ENCODE assay signal across 18 mouse cellular contexts in genomic region chr6:97226083-97226491, GRCm38 (mm10). TPM values are rescaled to one million over a fixed set of nuclear protein-coding genes. Genes with fewer than 3 reads are reported as not detected.
DNase-seq lines count a peak whose midpoint lies in the region; ATAC-seq and TF ChIP-seq lines count a peak whose summit lies in the region.
"Had no signal": no experiment of that assay in that cellular context is flagged by ENCODE, and none has a peak within 500 bp of the region (broad histone marks: within the 10 kb centered on the region; RNA-seq: fewer than 3 reads in every experiment).

No protein-coding gene starts in this region.

- peak; percentile 25; the same call in 1 of the 2 replicates for ATAC-seq in liver, embryonic 12.5 days
- ATAC-seq in liver, postnatal 0 days = no peak
- ATAC-seq in heart, embryonic 16.5 days (replicated peaks; ENCODE audit: extremely low read depth, insufficient read depth, low FRiP score) = peak; percentile 45; the same call in 1 of the 2 replicates
- no peak for ATAC-seq in midbrain, embryonic 15.5 days (replicated peaks)
- no peak for ATAC-seq in stomach, postnatal 0 days (ENCODE audit: low FRiP score, low TSS enrichment)
- no peak for ATAC-seq in erythroblast, adult 5-6 weeks (replicated peaks; ENCODE audit: low FRiP score, poor library complexity, severe bottlenecking)
- ATAC-seq: Patski had no signal

- TF ChIP-seq POLR2A in heart, adult 2 months (IDR thresholded peaks at IDR 0.05; ENCODE audit: insufficient read depth, low read depth, low read length) = no peak

- H3K4me3 ChIP-seq in heart, adult 2 months = no peak overlapping the region
- H3K4me3 ChIP-seq in liver, embryonic 12.5 days = no peak overlapping the region
- no peak overlapping the region for H3K4me3 ChIP-seq in liver, postnatal 0 days (ENCODE audit: low read depth, low read length)
- H3K4me3 ChIP-seq in heart, embryonic 16.5 days (ENCODE audit: low read length) = no peak overlapping the region
- H3K4me3 ChIP-seq in midbrain, embryonic 15.5 days = no peak overlapping the region
- no peak overlapping the region for H3K4me3 ChIP-seq in stomach, postnatal 0 days (ENCODE audit: low read depth, low read length)
- H3K4me3 ChIP-seq: neural tube, embryonic 12.5 days had no signal

- DNase-seq in heart, adult 2 months = no peak
- DNase-seq in heart, adult 9 months (ENCODE audit: low spot score in 2 of 2) = no peak
- no peak for DNase-seq in liver, postnatal 0 days
- no peak for DNase-seq in stomach, postnatal 0 days (ENCODE audit: low spot score)
- DNase-seq: adrenal gland, adult 8-10 months; kidney, postnatal 10 days; lung, postnatal 36 days; thymus, postnatal 4 days had no signal

- WGBS in heart, adult 2 months = 56% methylated on average over 1 of the region's 1 CpGs
- 43% methylated on average over 1 of the region's 1 CpGs for WGBS in liver, embryonic 12.5 days (ENCODE audit: insufficient replicate concordance)
- 83% methylated on average over 1 of the region's 1 CpGs for WGBS in liver, postnatal 0 days (ENCODE audit: insufficient replicate concordance)
- 26% methylated on average over 1 of the region's 1 CpGs for WGBS in heart, embryonic 16.5 days
- 12% methylated on average over 1 of the region's 1 CpGs for WGBS in midbrain, embryonic 15.5 days
- 71% methylated on average over 1 of the region's 1 CpGs for WGBS in stomach, postnatal 0 days

- H3K36me3 ChIP-seq in heart, adult 2 months (ENCODE audit: control insufficient read depth, insufficient read depth, low read length) = peaks cover 14% of the 10 kb centered on the region
- peaks cover 50% of the 10 kb centered on the region for H3K36me3 ChIP-seq in liver, embryonic 12.5 days
- H3K36me3 ChIP-seq in liver, postnatal 0 days (replicated peaks; ENCODE audit: insufficient read depth, low read length) = peaks cover 20% of the 10 kb centered on the region
- H3K36me3 ChIP-seq in heart, embryonic 16.5 days (ENCODE audit: control insufficient read depth, insufficient read depth) = peaks cover 18% of the 10 kb centered on the region
- 0 out of 2 replicates have a peak, but pooled peaks cover 4% of the 10 kb centered on the region for H3K36me3 ChIP-seq in midbrain, embryonic 15.5 days (replicated peaks)
- peaks cover 2% of the 10 kb centered on the region; the same call in 1 of the 2 replicates for H3K36me3 ChIP-seq in stomach, postnatal 0 days (ENCODE audit: control insufficient read depth, insufficient read depth, low read length)

- H3K4me1 ChIP-seq in heart, adult 2 months (ENCODE audit: control insufficient read depth, insufficient read depth, low read length) = peaks cover 18% of the 10 kb centered on the region
- H3K4me1 ChIP-seq in liver, embryonic 12.5 days = peaks cover 42% of the 10 kb centered on the region
- H3K4me1 ChIP-seq in liver, postnatal 0 days (ENCODE audit: insufficient read depth) = peaks cover 9% of the 10 kb centered on the region
- peaks cover 47% of the 10 kb centered on the region for H3K4me1 ChIP-seq in heart, embryonic 16.5 days (ENCODE audit: control insufficient read depth, insufficient read depth, low read length)
- H3K4me1 ChIP-seq in midbrain, embryonic 15.5 days = peaks cover 12% of the 10 kb centered on the region; the same call in 1 of the 2 replicates
- H3K4me1 ChIP-seq in stomach, postnatal 0 days (replicated peaks; ENCODE audit: control insufficient read depth, insufficient read depth) = 0 out of 2 replicates have a peak, but pooled peaks cover 4% of the 10 kb centered on the region

- no peak for TF ChIP-seq EP300 in heart, adult 2 months (IDR thresholded peaks at IDR 0.05; ENCODE audit: insufficient read depth, low read depth, low read length)
- TF ChIP-seq EP300 in liver, postnatal 0 days (IDR thresholded peaks at IDR 0.05; ENCODE audit: low read depth) = no peak
- TF ChIP-seq EP300 in stomach, postnatal 0 days (optimal IDR thresholded peaks at IDR 0.05) = no peak

- intact Hi-C loops in heart, adult 2 months (cut with DNase I) = no loop called here

- H3K79me2 ChIP-seq in heart, adult 2 months (replicated peaks; ENCODE audit: control insufficient read depth, insufficient read depth, low read length) = peaks cover 2% of the 10 kb centered on the region

- no peaks in the 10 kb centered on the region for H3K27me3 ChIP-seq in heart, adult 2 months (ENCODE audit: control insufficient read depth, insufficient read depth, low read length)
- H3K27me3 ChIP-seq in liver, embryonic 12.5 days (replicated peaks) = no peaks in the 10 kb centered on the region
- H3K27me3 ChIP-seq in liver, postnatal 0 days (ENCODE audit: insufficient read depth, low read length) = no peaks in the 10 kb centered on the region
- H3K27me3 ChIP-seq in heart, embryonic 16.5 days (ENCODE audit: control insufficient read depth, insufficient read depth, low read length) = no peaks in the 10 kb centered on the region
- H3K27me3 ChIP-seq in midbrain, embryonic 15.5 days (replicated peaks) = no peaks in the 10 kb centered on the region
- H3K27me3 ChIP-seq in stomach, postnatal 0 days (ENCODE audit: control insufficient read depth, insufficient read depth, low read length) = no peaks in the 10 kb centered on the region
- H3K27me3 ChIP-seq: neural tube, embryonic 12.5 days; Patski had no signal

- no peak overlapping the region for H3K4me2 ChIP-seq in liver, embryonic 12.5 days
- no peak overlapping the region for H3K4me2 ChIP-seq in liver, postnatal 0 days (ENCODE audit: low read depth, low read length)
- no peak overlapping the region for H3K4me2 ChIP-seq in heart, embryonic 16.5 days (ENCODE audit: low read depth, low read length)
- H3K4me2 ChIP-seq in midbrain, embryonic 15.5 days = no peak overlapping the region
- H3K4me2 ChIP-seq in stomach, postnatal 0 days (replicated peaks; ENCODE audit: low read depth) = no peak overlapping the region
- H3K4me2 ChIP-seq: neural tube, embryonic 12.5 days had no signal

- peak overlapping the region; percentile 20; the same call in 1 of the 2 replicates for H3K27ac ChIP-seq in heart, adult 2 months
- no peak overlapping the region for H3K27ac ChIP-seq in liver, embryonic 12.5 days
- no peak overlapping the region for H3K27ac ChIP-seq in liver, postnatal 0 days (ENCODE audit: low read depth)
- H3K27ac ChIP-seq in heart, embryonic 16.5 days (ENCODE audit: low read length) = peak overlapping the region; percentile 90
- peak overlapping the region; percentile 38; the same call in 1 of the 2 replicates for H3K27ac ChIP-seq in midbrain, embryonic 15.5 days
- no peak overlapping the region for H3K27ac ChIP-seq in stomach, postnatal 0 days (replicated peaks)
- H3K27ac ChIP-seq: neural tube, embryonic 12.5 days had no signal

- no peak overlapping the region for H3K9ac ChIP-seq in heart, adult 2 months (ENCODE audit: low read depth, low read length)
- no peak overlapping the region for H3K9ac ChIP-seq in liver, embryonic 12.5 days
- no peak overlapping the region for H3K9ac ChIP-seq in liver, postnatal 0 days (replicated peaks)
- H3K9ac ChIP-seq in heart, embryonic 16.5 days (ENCODE audit: low read length) = peak overlapping the region; percentile 56
- no peak overlapping the region for H3K9ac ChIP-seq in midbrain, embryonic 15.5 days
- no peak overlapping the region for H3K9ac ChIP-seq in stomach, postnatal 0 days (ENCODE audit: low read length)
- H3K9ac ChIP-seq: neural tube, embryonic 12.5 days had no signal

- no peak for TF ChIP-seq CTCF in heart, adult 2 months (IDR thresholded peaks at IDR 0.05)
- TF ChIP-seq CTCF in liver, postnatal 0 days (IDR thresholded peaks at IDR 0.05; ENCODE audit: low read depth) = no peak
- no peak for TF ChIP-seq CTCF in stomach, postnatal 0 days (IDR thresholded peaks at IDR 0.05; ENCODE audit: low read depth)

- no peaks in the 10 kb centered on the region for H3K9me3 ChIP-seq in liver, embryonic 12.5 days (replicated peaks)
- H3K9me3 ChIP-seq in liver, postnatal 0 days (ENCODE audit: low read length) = no peaks in the 10 kb centered on the region
- no peaks in the 10 kb centered on the region for H3K9me3 ChIP-seq in heart, embryonic 16.5 days (replicated peaks; ENCODE audit: control insufficient read depth, low read length)
- no peaks in the 10 kb centered on the region for H3K9me3 ChIP-seq in midbrain, embryonic 15.5 days
- no peaks in the 10 kb centered on the region for H3K9me3 ChIP-seq in stomach, postnatal 0 days (ENCODE audit: control insufficient read depth, low read length)
- H3K9me3 ChIP-seq: neural tube, embryonic 12.5 days had no signal

RNA-seq across cellular contexts. Expression of gene Arl6ip5, which starts 15.6 kb away (rescaled TPM):
- 100 to 1,000 TPM; 122 to 138 TPM for total RNA-seq in heart, adult 2 months (2021)
- 97.8 and 147 TPM in 2 replicates for polyA plus RNA-seq in heart, adult 2 months (2012; rRNA removed)
- 35.3 and 36.6 TPM in 2 replicates for polyA plus RNA-seq in liver, embryonic 12.5 days (2016; fragmentation: Nextera tagmentation; extraction: Ambion mirVana)
- polyA plus RNA-seq in liver, postnatal 0 days (2015; fragmentation: Nextera tagmentation; extraction: Ambion mirVana) = 25.5 and 27.1 TPM in 2 replicates
- 99.6 and 107 TPM in 2 replicates for polyA plus RNA-seq in heart, embryonic 16.5 days (2015; fragmentation: Nextera tagmentation; extraction: Ambion mirVana)
- polyA plus RNA-seq in midbrain, embryonic 15.5 days (2015; fragmentation: Nextera tagmentation; extraction: Ambion mirVana) = 134 and 135 TPM in 2 replicates
- 69.0 and 71.2 TPM in 2 replicates for polyA plus RNA-seq in stomach, postnatal 0 days (2015; fragmentation: Nextera tagmentation; extraction: Ambion mirVana)
- 10.2 and 16.1 TPM in 2 replicates for total RNA-seq in erythroblast, adult 5-6 weeks (2015; ENCODE audit: low replicate concordance)
- total RNA-seq in erythroblast, adult 5-6 weeks (2017; ENCODE audit: low replicate concordance) = 20.6 and 23.8 TPM in 2 replicates

RNA-seq across cellular contexts. Expression of gene Uba3, which starts 20.6 kb away (rescaled TPM):
- total RNA-seq in heart, adult 2 months (2021) = 10 to 100 TPM; 55.2 to 59.3 TPM
- 20.0 and 46.9 TPM in 2 replicates for polyA plus RNA-seq in heart, adult 2 months (2012; rRNA removed)
- 39.9 and 40.7 TPM in 2 replicates for polyA plus RNA-seq in liver, embryonic 12.5 days (2016; fragmentation: Nextera tagmentation; extraction: Ambion mirVana)
- polyA plus RNA-seq in liver, postnatal 0 days (2015; fragmentation: Nextera tagmentation; extraction: Ambion mirVana) = 16.1 and 17.2 TPM in 2 replicates
- 63.3 and 71.1 TPM in 2 replicates for polyA plus RNA-seq in heart, embryonic 16.5 days (2015; fragmentation: Nextera tagmentation; extraction: Ambion mirVana)
- 86.3 and 87.2 TPM in 2 replicates for polyA plus RNA-seq in midbrain, embryonic 15.5 days (2015; fragmentation: Nextera tagmentation; extraction: Ambion mirVana)
- 33.3 and 33.7 TPM in 2 replicates for polyA plus RNA-seq in stomach, postnatal 0 days (2015; fragmentation: Nextera tagmentation; extraction: Ambion mirVana)
- 24.0 and 25.9 TPM in 2 replicates for total RNA-seq in erythroblast, adult 5-6 weeks (2015; ENCODE audit: low replicate concordance)
- 35.1 and 38.5 TPM in 2 replicates for total RNA-seq in erythroblast, adult 5-6 weeks (2017; ENCODE audit: low replicate concordance)

RNA-seq across cellular contexts. Expression of gene Lmod3, which starts 26.5 kb away (rescaled TPM):
- total RNA-seq in heart, adult 2 months (2021) = 10 to 100 TPM; 50.1 to 63.0 TPM
- polyA plus RNA-seq in heart, adult 2 months (2012; rRNA removed) = 26.3 and 40.0 TPM in 2 replicates
- 0.05 and 0.10 TPM in 2 replicates for polyA plus RNA-seq in liver, embryonic 12.5 days (2016; fragmentation: Nextera tagmentation; extraction: Ambion mirVana)
- 0.11 and 0.77 TPM in 2 replicates for polyA plus RNA-seq in liver, postnatal 0 days (2015; fragmentation: Nextera tagmentation; extraction: Ambion mirVana)
- 21.6 and 27.8 TPM in 2 replicates for polyA plus RNA-seq in heart, embryonic 16.5 days (2015; fragmentation: Nextera tagmentation; extraction: Ambion mirVana)
- not detected in 2 replicates for polyA plus RNA-seq in midbrain, embryonic 15.5 days (2015; fragmentation: Nextera tagmentation; extraction: Ambion mirVana)
- polyA plus RNA-seq in stomach, postnatal 0 days (2015; fragmentation: Nextera tagmentation; extraction: Ambion mirVana) = 0.16 and 0.27 TPM in 2 replicates
- not detected in 2 replicates for total RNA-seq in erythroblast, adult 5-6 weeks (2015; ENCODE audit: low replicate concordance)
- total RNA-seq in erythroblast, adult 5-6 weeks (2017; ENCODE audit: low replicate concordance) = not detected in 2 replicates
- total RNA-seq: hematopoietic stem cell, adult 5-6 weeks; layer of hippocampus, postnatal 25 days had no signal
- polyA plus RNA-seq: frontal cortex, adult 2 months; Patski; stomach, embryonic 14.5 days had no signal

RNA-seq across cellular contexts. Expression of gene Tmf1, which starts 47.2 kb away (rescaled TPM):
- total RNA-seq in heart, adult 2 months (2021) = 10 to 100 TPM; 35.7 to 43.6 TPM
- polyA plus RNA-seq in heart, adult 2 months (2012; rRNA removed) = 2.7 and 4.8 TPM in 2 replicates
- 19.6 and 19.9 TPM in 2 replicates for polyA plus RNA-seq in liver, embryonic 12.5 days (2016; fragmentation: Nextera tagmentation; extraction: Ambion mirVana)
- 17.5 and 20.3 TPM in 2 replicates for polyA plus RNA-seq in liver, postnatal 0 days (2015; fragmentation: Nextera tagmentation; extraction: Ambion mirVana)
- polyA plus RNA-seq in heart, embryonic 16.5 days (2015; fragmentation: Nextera tagmentation; extraction: Ambion mirVana) = 19.6 and 24.2 TPM in 2 replicates
- 35.6 and 35.7 TPM in 2 replicates for polyA plus RNA-seq in midbrain, embryonic 15.5 days (2015; fragmentation: Nextera tagmentation; extraction: Ambion mirVana)
- polyA plus RNA-seq in stomach, postnatal 0 days (2015; fragmentation: Nextera tagmentation; extraction: Ambion mirVana) = 27.4 and 34.3 TPM in 2 replicates
- 6.7 and 11.7 TPM in 2 replicates for total RNA-seq in erythroblast, adult 5-6 weeks (2015; ENCODE audit: low replicate concordance)
- total RNA-seq in erythroblast, adult 5-6 weeks (2017; ENCODE audit: low replicate concordance) = 50.4 and 64.5 TPM in 2 replicates

Comparison
In these comparisons a context has a peak if more than half of its experiments do, and no peak if none do; other contexts are left out.
1. ATAC-seq: peak in liver, embryonic 12.5 days (single experiment) and heart, embryonic 16.5 days (single experiment); none in liver, postnatal 0 days (single experiment), midbrain, embryonic 15.5 days (single experiment), stomach, postnatal 0 days (single experiment) and erythroblast, adult 5-6 weeks (single experiment).
2. H3K27ac ChIP-seq: peak in heart, adult 2 months (single experiment), heart, embryonic 16.5 days (single experiment) and midbrain, embryonic 15.5 days (single experiment); none in liver, embryonic 12.5 days (single experiment), liver, postnatal 0 days (single experiment) and stomach, postnatal 0 days (single experiment).
3. RNA of gene Lmod3, which starts 26.5 kb away (polyA plus RNA-seq): 21.6 to 27.8 TPM in heart, embryonic 16.5 days and 26.3 to 40.0 TPM in heart, adult 2 months; 0.16 to 0.27 TPM in stomach, postnatal 0 days, 0.11 to 0.77 TPM in liver, postnatal 0 days, 0.05 to 0.10 TPM in liver, embryonic 12.5 days and not detected in midbrain, embryonic 15.5 days; every median in the first group is over 10 times any median in the second.